Mouse (Mus musculus): ENCODE results near the gene Cd36.

The Cd36 gene

GRCm38 (mm10) chr5:17858399-17858798 lies 30.2 kb downstream of the Cd36 start:
- DNase-seq (ENCODE audit: low spot score), result no peak

DNA sequence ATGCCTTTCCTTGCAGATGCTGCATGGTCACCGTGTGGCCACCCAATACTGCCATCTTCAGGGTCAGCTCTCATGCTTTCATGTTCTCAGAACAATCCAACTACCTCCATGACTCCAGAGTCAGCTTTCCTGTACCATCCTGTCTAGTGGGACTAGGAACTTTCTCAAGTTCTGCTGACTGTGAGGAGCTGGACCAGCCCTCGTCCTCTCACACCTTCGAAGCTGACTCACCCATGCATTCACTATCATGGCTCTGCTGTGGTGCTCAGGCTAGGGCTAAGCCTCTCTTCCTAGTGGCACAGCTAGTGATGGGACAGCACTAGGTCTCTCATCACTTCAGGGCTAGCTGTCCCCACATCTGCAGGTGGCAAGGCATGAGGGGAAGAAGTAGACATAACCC lies 30.7 kb downstream of the Cd36 start:
- no peak for DNase-seq (ENCODE audit: low spot score)

DNA sequence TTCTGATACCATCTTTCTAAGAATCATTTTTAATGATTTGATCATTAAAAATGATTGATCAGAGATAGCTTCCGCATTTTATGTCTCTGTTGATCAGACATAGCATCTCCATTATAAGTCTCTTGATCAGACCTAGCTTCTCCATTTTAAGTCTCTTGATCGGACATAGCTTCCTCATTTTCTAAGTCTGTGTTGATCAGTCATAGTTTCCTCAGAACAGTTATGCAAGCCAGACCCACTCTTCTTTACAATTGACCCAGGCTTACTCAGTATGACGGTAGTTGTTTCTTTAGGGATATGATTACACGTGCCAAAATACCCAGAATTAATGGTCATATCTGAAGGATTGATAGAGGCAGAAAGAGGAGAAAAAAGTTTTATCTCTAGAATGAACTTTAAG lies 31.3 kb downstream of the Cd36 start:
- no peak for DNase-seq (ENCODE audit: low spot score)

- no peak for DNase-seq (ENCODE audit: low spot score)
Observed at GRCm38 (mm10) chr5:17854127-17854923, 34.3 kb downstream of the Cd36 start.

- DNase-seq (ENCODE audit: low spot score), result no peak
Observed at GRCm38 (mm10) chr5:17850582-17850981, 38.0 kb downstream of the Cd36 start.

- peak; percentile 81 for DNase-seq (ENCODE audit: low spot score)
Observed at GRCm38 (mm10) chr5:17849582-17849981, 39.0 kb downstream of the Cd36 start.

- DNase-seq (ENCODE audit: low spot score), result peak; percentile 55
Observed at GRCm38 (mm10) chr5:17848733-17849132, 39.9 kb downstream of the Cd36 start.

DNA sequence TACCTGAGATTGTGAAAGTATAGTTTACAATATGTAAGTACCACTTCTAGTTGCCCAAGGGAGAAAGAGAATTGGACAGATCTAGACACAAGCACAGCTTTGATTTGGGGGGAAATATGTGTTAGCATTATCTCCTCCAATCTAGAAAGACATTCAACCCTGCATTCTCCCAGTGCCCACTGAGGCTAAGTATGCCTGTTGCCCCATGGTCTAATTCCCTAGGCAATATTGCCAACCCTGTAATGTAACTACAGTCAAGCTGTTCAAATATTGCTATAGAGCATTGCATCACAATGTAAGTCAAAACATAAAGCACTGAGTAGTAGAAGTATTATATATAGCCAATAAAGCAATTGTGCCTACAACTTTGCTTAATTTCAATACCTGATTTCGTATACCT lies 40.3 kb downstream of the Cd36 start:
- DNase-seq (ENCODE audit: low spot score), result no peak

GRCm38 (mm10) chr5:17843921-17844320 lies 44.7 kb downstream of the Cd36 start:
- DNase-seq (ENCODE audit: low spot score), result no peak

GRCm38 (mm10) chr5:17843316-17843715 lies 45.3 kb downstream of the Cd36 start:
- no peak for DNase-seq (ENCODE audit: low spot score)

DNA sequence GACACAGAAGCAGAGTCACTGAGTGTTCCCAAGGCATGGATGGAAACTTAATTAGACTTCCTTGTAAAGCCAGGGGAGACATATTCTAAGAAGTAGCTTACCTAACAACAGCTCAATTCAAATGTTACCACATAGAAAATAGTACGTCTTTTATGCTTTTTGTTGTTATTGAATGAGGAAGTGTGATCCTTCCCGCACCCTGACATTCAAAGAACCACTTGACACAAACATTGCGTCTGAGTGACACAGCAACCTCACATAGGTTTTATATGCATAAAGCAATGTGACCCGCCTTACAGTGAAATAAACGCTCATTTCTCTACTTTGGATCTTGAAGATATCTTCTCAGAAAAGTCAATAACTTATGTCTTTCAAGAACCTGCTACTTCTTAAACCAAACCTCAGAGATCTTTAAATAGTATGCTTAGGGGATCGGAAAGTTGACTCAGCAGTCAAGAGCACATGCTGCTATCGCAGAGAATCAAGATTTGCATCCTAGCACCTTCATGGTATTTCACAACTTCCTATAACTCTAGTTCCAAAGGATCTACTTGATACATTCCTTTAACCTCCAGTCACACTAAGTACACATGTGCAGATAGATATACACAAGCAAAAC lies 46.4 kb downstream of the Cd36 start:
- DNase-seq (ENCODE audit: low spot score), result no peak

DNA sequence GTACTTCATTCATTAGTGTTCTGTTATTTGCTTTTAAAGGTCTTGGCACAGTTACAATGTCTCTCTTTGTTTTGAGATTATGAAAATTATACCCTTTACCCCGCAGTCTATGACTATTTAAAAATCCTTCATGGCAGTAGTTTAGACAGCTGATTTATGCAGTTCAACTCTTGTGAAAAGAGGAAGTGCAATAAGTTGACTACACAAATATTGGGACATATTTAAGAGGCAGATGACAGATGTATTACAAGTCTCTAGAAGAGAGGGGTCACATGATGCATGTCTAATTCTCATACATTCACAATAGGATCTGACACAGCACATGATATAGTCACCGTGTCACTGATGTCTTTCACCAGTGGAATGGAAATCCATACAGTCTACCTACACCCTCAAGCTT lies 49.1 kb downstream of the Cd36 start:
- peak; percentile 69 for DNase-seq (ENCODE audit: low spot score)

DNA sequence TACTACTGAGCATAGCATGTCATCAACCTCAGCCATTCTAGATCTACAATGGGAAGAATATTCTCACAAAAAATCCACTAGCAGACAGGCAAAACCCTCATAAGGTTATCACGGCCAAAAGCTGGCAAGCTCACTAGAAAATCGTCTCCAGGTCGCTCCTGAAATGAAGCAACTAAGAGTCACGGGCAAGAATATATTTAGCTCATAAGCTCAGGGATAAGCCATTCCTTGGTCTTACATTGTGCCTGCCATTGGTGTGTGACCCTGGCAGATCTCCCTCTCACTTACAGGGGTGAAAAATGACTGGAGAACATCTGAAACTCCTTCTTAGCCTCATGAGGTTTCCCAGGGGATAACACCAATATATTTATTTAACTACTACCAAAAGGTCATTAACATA lies 52.2 kb downstream of the Cd36 start:
- DNase-seq (ENCODE audit: low spot score), result peak; percentile 64

DNA sequence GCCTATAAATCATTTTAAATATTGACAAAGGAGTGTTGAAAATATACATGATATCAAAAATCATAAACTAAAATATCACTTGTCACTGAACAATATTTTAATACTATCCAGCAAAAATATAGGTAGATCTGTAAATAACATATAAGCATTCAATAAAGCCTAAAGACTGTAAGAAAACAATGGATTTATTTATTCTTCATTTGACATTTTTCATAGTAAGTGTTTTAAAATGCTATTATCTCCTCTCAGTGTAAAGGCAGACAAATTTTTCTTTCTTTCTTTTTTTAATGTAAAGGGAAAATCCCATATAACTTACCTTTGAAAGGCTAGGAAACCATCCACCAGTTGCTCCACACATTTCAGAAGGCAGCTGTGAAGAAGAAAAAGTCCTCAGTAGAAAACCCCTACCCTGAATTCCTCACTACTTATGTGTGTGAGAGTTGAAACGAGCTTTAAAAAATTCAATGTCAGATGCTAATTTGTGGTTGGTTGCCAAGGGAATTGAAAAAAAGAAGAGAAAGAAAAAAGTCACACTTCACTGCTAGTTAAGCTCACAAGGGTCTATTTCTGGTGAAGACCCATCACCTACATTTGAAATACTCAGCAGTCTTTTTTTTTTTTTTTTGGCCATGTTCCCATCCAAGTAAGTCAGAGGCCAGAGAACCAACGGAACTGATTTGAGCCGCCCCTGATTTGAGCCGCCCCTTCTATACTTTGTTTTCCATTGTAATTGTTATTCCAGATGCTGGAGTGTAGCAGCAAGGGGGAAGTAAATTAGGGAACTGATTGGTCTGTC lies 53.1 kb downstream of the Cd36 start:
- DNase-seq (ENCODE audit: low spot score), result peak; percentile 92

GRCm38 (mm10) chr5:17833797-17834196 lies 54.8 kb downstream of the Cd36 start:
- DNase-seq (ENCODE audit: low spot score), result no peak

DNA sequence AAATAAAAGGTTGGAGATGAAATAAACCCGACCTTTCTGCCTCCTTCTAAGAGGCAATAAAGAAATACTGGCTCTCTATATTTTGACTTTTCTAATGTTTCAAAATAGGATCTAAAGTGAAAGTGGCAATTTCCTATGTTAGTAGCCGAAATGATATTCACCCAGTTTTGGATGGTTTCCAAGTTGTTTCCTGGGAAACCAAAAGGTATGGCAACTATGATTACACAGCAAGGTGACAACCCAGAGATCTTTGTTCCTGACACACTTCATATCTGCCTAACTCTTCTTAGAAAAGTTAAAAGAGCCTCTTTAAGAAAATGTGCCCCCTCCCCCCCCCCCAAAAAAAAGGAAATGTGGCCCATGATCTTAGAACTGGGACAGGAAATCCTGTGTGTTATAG lies 58.1 kb downstream of the Cd36 start:
- DNase-seq (ENCODE audit: low spot score), result no peak

GRCm38 (mm10) chr5:17828713-17829544 lies 59.7 kb downstream of the Cd36 start:
- no peak for DNase-seq (ENCODE audit: low spot score)

- DNase-seq (ENCODE audit: low spot score), result no peak
Observed at GRCm38 (mm10) chr5:17821395-17821794, 67.2 kb downstream of the Cd36 start.

DNA sequence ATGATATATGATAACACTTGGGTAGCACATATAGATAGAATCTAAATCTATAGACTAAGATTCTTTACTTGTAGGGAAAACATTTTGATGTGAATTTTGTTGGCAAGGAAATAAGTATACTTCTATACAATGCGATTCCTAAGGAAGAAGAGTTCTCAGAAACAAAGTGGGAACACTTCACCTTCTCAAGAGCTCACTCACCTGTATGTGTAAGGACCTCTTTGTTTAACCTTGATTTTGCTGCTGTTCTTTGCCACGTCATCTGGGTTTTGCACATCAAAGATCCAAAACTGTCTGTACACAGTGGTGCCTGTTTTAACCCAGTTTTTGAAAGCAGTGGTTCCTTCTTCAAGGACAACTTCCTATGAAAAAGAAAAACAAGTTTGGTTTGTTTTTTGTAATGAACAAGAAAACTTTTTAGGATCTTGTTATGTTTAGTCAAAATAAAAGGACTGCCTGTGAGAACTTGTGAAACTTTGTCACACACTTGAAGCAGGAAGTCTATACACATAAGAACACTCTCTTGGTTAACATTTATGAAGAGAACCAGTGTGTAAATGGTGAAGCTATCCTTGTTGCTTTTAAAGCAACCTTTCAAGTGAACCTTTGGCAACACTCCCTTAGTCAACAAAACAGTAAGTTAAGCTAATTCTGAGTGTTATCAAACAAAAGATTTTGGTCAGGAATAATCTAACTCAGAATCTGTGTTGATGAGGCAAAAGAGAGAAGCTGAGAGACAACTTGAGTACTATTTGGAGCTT lies 68.2 kb downstream of the Cd36 start:
- DNase-seq (ENCODE audit: low spot score), result no peak

DNA sequence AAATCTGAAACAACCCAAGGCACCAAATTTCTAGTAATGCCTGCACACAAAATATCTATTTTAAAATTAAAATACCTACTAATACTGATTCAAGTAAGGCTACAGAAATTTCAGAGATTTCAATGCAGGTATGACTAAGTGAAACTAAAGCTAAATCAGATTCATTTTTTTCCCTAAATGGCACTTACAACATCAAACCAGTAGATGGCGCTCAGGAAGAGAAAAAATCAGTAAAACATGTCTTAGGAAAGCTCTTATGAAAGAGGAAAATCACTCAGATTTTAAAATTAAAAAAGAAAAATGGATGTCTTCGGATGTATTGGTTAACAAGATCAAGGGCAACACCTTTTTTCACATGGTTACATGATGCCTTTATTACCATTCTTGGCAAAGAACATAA lies 72.4 kb downstream of the Cd36 start:
- peak; percentile 76 for DNase-seq (ENCODE audit: low spot score)

GRCm38 (mm10) chr5:17810336-17810735 lies 78.3 kb downstream of the Cd36 start:
- no peak for DNase-seq (ENCODE audit: low spot score)
